Mouse (Mus musculus) T-helper 2 cell (primary cell): ENCODE data around the gene Card19.

Experiments
- in situ Hi-C: fragments of 300-600 bp; cut with MboI, MseI; formaldehyde crosslinking; loops from one replicate; pipeline ENCODE4 v1.15.1; 2025; ENCODE audit warnings: high pct_unique_total_duplicates

Gene Card19

DNA sequence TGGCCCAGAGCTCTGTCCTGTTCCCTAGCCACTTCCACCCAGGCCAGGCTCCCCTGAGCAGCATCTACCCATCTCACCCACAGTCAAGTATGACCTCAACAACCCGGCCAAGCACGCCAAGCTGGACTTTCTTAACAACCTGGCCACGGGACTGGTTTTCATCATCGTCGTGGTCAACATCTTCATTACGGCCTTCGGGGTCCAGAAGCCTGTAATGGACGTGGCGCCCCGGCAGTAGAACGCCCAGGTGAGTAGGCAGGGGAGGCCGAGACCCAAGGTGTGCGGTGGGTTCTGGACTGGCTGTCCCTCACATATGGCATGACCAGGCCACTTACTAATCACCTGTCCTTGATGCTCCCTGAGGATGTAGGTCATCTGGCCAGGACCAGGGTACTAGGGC is 21.0 kb downstream of the Card19 start:
- in situ Hi-C loops = no loop called here

DNA sequence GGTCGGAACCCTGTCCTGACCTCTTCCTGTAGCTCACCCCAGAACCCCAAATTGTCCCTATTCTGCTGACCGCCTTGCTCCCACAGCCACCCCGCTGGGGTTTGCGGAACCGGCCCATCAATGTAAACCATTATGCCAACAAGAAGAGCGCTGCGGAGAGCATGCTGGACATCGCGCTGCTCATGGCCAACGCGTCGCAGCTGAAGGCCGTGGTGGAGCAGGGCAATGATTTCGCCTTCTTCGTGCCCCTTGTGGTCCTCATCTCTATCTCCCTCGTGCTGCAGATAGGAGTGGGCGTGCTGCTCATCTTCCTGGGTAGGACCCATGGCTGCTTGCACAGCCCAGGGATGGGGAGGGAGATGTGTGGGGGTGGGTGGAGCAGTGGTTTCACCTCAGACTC is 22.2 kb downstream of the Card19 start:
- in situ Hi-C loops = no loop called here

DNA sequence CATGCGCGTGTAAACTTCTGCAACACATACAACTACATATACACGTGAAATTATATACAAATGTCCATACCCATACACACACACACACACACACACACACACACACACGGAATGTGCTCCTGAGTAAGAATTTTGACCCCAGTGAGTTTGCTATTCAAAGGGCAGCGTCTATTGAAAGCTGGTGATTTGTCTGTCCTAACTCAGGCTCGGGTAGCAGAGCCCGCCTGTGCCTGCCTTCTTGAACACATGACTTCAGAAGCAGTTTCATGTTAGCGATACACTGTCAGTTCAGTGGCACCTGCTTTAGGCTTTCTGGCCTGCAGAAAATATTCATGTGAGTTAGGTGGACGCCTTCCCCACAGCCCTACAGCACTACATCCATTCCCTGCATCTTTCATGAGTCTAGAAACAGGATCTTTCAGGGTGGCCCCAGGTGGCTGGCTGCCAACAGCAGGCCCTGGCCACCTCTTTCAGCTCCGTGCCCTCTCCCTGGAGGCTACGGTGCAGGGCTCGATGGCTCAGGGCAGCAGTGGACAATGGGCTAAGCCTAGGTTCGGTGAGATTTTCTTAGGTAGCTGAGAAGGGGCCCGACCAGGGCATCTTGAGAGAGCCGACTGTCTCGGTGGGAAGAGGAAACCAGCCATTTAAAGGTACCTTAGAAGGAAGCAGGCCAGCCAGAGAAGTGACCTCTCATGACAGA is 23.5 kb downstream of the Card19 start:
- in situ Hi-C loops = no loop called here

DNA sequence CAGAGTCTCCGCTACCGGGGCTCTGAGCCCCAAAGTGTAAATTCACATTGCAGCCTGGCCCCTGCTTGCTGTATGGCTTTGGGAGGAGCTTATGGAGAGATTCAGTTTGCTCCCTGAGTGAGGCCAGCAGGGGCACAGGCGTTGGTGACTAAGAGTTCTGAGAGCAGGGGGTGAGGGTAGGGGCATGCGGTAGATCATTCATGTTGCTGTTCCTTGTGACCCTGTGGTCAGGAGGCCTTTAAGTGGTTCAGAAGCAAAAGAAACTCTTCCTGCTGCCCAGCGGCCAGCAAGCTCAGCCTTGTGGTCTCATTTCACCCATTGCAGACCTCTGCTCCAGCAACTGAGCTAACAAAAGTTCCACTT is 24.2 kb downstream of the Card19 start:
- in situ Hi-C loops = no loop called here

DNA sequence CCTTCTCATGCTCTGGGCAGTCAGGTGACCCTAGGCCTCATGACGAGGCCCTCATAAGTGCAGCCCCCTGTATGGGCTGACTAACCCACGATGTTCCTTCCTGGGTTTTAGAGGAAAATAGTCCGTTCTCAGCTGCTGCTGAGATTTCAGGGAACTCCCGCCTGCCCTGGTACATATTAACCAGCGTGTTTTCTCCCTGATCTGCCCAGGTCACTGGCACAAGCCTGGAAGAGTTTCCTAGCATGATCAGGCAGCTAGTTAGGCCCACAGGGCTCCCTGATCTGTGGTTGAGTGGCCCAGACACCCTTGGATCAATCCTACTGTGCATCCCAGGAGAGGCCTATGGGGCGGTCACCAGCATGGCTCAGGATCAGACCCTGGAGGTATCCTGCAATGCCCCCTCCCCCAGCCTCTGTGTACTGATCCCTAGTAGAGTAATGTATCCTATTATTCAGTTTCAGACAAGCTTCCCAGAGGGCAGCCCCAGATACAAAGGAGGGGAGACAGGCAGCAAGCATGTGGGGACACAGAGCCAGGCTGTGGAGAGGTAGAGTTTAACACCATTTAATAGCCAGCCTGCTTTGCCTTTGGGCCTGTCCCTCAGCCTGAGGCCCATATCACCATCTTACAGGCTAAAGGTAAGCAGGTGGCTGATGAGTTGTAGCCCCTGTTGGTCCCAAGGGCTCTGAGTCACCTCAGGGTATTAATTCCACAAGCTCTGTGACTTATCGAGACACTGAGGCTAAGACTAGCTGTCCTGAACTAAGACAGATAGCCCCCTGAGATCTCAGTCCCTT is 24.8 kb downstream of the Card19 start:
- in situ Hi-C loops = no loop called here

DNA sequence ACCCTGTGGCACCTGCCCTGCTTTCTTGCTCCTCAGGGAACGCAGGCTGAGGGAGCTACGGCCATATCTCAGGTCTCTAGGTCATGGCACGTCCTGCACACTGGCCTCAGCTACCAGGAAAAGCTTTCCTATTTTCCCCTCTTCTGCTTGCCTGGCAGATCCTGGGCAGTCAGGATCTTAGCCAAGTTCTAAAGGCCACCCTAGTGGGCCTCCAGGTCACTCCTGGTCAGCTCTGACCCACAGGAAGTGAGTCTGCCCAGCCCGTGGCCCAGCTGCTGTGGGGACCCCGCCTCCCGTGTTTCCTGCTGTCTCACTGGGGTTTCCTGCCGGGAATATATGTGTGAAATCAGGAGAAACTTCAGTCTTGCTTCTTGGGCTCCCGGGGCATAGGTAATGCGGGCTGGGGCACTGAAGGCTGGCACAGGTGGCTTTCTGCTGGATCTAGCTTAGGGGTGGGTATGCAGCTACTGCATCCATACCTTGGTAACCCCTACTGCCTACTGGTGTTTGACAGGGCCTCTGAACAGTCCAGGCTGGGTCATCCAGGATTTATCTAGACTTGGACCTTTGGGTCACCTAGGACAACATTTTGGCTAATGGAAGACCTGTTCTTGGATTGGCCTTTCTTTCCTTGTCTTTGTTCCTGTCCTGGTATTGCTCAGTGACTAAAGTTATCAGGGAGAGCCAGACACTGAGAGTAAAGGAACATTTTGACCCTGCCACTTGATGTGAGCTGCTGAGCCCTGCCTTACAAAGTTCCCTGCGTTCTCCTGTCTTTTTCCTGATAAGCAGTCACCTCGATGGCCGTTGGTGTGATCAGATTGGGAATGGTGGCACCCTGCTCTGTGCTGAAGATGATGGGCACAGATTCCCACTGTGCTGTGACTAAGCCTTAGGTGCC is 25.6 kb downstream of the Card19 start:
- in situ Hi-C loops = no loop called here

DNA sequence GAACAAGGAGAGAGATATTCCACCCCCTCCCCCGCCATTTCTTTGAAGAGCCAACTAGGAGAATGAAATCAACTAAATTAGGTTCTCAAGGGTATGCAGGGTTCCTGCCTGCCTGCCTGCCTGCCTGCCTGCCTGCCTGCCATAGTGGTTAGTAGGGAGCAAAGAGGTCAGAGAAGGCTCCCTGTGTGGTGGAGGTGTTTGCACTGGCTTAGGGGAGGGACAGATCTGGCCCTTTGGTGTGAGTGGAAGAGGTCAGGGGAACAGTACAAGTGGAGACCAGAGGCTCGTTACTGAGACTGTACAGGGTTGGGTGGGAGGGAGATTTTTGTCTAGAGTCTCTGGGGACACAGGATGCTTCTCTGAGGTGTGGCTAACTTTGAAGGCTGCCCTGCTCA is 26.9 kb downstream of the Card19 start:
- in situ Hi-C loops = no loop called here

DNA sequence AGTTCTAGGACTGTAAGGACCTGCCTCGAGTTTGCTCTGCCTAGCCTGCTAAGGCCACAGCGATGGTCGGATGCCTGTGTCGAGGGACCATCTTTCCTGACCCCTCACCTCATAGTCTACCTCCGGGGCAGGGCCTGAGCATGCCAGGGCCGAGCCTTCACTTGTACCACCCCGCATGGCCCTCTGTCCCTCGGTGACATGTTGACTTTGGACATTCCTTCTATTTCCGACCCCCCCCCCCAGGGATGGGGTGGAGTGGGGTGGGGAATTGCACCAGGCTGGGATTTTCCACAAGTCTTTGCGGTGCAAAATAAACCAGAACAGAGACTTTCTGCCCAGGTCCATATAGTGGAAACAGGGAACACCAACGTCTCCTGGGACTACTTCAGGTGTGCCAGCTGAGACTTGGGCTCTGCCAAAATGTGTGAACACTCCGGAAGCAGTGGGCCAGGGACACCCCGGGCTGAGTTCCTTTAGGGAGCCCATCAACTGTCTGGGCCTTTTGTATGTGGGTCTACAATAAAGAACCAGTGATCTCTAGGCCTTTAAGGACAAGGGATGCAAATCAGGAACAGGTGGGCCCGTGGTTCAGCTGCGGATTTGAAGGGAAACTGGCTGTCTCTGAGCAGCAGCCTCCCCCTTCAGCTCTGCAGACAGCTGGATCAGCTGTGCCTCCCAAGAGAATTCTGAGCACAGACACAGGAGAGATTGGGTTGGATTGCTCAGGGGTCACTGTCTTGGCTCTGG is 27.4 kb downstream of the Card19 start:
- in situ Hi-C loops = no loop called here

DNA sequence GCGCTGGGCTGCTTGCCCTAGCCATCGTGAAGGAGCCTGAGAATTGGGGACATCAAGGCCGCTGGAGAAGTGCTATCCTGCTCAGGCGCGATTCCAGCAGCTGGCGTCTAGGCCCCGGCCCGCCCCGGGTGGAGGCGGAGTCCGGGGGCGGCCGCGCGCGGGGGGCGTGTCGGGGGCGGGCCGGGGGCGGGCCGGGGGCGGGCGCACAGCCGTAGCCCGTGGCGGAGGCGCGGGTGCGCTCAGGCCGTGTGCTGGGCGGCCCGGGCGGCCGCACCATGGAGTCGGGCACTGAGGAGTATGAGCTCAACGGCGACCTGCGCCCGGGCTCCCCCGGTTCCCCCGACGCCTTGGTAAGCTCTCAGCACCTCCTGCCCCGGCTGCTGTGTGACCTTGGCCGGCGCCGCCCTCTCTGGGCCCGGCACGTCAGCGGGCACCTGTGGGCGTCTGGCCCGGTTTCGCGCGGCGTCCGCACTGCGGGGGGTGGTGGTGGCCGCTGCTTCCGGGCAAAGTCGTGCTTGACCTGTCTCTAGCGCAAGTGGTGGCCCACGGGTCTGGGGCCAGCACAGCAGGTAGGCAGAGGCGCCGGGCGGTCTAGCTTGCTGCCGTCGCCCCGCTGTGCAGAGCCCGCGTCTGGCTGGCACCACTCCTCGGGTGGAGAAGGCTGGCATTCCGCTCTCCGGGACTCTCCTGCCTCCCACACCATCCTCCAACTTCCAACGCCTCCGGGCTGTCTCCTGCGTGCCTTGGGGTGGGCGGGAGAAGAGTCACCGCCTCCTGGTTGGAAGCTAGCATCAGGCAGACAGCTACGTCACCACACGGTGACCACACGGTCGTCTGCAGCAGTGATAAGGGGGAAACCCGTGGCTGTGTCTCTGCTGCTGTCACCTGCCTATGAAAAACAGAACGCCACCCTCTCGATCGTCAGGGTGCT is 28.3 kb downstream of the Card19 start, which contains the start of gene Ninj1:
Gene Ninj1 (plus strand): TSS at position 198 of the 931 bp plus-strand sequence.
- in situ Hi-C loops = no loop called here

DNA sequence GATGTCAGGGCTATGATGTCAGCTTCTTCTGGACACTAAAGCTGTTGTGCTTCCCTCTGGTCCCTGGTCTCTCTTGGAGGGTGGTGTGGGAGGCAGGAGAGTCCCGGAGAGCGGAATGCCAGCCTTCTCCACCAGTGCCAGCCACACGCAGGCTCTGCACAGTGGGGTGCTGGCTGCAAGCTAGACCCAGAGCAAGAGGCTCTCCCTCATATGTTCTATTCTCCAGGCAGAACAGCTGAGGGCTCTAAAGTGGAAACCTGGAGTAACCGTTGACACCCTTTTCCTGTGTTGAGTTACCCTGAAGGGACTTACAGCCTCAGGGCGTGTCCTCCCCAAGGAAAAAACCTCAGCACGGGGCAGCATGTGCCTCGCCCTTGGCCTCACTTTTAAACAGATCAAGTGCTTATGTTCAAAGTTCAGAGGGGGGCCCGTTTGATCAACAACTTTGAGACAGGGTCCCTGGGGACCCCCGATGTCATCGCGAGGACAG is 29.0 kb downstream of the Card19 start:
- in situ Hi-C loops = no loop called here

DNA sequence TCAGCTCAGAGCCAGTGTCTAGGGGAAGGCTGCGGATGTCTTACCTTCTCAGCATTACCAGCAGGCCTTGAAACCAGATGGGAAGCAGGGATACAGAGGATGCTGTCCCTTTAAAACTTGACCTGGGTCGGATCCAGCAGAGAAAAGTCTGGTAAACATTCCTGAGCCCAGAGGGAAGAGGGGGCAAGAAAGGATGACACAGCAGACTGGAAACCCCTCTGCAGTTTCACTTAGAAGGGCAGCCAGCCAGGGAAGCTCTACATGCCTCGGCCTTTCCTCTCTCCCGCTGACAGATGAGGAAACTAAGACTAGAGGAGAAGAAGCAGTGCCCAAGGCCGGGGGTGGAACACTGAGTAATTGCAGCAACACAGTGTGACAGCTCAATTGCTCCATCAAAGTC is 32.2 kb downstream of the Card19 start:
- in situ Hi-C loops = no loop called here

DNA sequence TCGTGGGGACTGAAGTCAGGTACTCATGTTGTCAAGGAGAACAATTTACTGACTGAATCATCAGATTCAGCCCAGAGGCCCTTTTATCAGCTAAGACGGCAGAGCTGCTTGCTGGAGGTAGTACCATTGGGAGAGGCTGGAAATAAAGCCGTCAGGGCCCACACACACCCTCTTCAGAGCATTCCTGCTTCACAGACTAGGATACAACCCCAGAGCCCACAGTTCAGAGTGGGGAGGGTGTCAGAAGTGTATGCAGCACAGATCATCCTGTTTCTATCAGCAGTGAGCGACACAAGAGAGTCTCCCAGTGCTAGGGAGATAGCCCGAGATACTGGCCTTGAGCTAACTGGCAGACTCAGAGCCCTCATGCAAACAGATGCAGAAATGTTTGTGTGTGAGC is 32.7 kb downstream of the Card19 start:
- in situ Hi-C loops = no loop called here

DNA sequence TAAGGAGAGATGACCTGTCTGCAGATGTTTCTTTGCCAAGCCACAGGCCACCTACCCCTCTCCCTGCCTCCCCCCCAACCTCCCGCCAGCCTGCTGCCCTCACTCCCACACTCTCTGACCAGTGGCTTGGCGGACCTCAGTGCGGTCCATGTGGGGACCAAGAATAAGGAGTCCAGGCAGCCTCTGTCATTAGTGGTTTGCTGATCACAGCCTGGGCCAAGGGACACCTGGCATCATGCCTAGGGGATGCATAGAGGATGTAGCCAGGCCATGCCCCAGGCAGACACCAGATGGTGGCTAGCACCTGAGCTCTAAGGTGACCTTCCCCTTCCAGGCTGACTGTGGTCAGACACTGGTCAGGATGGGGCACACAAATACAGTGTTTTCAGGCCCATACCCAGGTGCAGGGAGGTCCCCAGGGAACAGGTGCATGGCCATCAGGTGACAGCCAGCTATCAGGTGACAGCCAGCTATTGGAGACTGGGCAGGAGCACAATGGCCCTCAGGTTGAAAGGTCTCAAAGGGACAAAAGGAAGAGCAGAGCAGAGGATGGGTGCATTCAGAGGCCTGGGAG is 34.3 kb downstream of the Card19 start:
- in situ Hi-C loops = no loop called here

DNA sequence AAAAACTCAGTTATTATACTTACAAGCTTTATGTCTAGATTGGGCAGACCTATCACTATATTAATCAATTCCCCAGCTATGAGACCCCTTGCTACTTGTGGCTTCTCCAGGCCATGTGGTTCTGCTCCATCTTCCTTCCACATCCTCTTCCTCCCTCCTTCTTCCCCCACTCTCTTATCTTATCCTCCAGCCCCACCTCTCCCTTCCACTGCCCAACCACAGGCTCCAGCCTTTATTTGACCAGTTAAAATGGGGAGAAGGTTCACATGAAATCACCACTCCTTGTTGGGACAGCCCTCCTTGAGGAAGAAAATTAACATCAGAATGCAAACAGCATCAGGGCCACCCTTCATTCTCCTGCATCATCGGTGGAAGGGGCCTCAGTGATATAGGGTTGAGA is 35.1 kb downstream of the Card19 start:
- in situ Hi-C loops = no loop called here

DNA sequence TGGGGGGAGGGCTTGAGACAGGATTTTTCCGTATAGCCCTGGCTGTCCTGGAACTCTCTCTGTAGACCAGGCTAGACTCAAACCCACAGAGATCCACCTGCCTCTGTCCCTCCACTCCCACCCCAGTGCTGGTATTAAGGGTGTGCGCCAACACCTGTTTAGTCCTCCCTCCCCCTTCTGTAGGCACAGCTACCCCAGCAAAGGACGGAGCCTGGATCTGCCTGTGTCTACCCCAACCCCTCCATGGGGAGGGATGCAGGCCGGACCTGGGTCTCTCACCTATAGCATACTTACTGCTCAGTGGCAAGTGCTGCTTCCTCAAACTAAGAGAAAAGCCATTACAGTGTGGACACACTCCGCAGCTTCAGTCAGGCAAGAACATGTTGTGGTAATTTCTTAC is 35.6 kb downstream of the Card19 start:
- in situ Hi-C loops = no loop called here

DNA sequence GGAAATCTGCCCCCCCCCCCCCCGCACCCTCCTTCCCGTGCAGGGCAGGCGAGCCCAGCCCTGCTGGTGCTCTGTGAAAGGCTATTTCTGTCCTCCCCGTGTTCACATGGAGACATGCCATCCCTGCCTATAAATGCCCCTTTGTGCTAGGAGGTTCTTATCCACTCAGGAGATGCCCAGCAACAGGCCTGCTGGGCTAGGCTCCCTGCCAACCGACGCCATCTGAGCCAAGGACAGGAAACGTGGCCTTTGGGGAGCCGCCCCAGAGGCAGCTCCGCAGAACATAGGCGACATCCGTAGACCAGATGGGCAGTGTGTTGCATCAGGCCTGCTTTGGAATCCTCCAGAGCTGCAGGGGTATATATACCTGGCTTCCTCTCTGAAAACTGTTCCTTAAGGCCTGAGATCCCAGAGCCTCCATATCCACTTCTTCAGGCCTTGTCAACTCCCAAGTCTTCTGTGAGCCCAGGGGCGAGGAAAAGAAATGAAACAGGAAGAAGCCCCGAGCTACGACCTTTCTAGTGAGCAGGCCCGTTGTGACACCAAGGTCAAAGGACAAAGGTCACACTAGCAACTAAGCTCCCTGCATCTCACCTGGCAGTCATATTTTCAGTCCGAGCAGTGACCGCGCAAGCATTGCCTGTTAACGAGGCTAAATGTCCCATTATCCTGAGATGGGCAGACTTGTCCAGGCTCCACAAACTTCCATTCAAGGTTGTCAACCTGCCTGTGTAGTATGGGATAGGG is 36.8 kb downstream of the Card19 start:
- in situ Hi-C loops = no loop called here

DNA sequence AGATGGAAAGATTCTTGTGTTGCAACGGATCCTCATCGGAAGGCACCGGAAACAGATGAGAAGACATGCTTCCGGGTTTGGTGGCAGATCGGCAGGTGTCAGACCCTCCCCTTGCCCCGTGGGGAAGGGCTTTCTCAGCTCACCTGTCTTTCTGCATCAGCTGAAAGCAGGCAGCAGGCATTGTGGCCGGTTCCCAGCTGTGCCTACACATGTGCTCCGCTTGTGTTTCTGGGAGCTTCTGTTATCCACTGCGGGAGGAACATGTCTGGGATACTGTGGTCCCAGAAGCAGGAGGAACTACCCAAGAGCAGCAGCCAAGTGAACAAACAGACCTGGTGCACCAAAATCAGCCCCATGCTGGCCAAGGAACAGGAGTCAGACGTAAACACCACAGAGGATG is 40.3 kb downstream of the Card19 start:
- in situ Hi-C loops = no loop called here

DNA sequence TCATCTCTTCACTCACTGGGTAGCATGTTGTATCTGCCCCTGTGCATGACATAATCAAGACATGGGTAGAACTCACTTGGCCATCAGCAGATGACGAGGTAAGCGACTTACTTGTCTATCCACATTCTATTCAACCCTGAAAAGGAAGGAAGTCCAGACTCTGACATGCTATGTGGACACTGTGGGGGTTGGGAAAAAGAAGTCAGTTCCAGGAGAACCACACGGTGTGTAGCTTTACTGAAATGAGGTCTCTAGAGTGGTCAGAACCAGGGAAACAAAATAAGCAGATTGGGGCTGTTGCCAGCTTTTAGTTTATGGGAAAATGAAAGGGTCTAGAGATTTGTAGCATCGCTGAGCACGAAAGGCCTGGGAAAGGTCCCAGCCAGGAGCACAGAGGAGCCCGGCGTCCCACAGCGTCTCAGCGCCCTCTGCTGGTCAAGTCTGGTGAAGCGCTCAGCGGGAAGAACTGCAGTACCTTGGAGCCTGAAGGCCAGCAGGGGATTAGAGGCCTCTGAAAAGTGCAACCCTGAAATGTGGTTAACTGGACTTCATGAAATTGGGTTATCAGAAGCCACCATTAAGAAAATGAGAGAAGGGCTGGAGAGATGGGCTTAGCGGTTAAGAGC is 42.8 kb downstream of the Card19 start:
- in situ Hi-C loops = no loop called here

DNA sequence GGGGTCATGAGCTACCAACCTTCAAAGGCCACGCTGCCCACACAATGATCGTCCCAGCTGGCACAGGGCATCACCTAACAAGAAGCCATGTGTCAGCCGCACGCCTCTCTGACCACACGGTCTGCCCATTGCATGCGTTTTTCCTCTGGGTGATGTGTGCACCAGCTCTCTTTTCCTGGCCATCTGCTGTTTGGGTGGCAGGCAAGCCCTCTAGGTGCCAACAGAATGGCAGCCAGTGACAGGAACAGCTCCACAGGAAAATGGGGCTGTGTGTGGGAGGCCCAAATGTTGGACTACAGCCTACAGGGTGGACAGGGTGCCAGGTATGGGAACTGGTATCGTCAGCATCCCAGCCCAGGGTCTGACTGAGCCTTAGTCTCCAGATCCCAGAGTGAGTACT is 43.5 kb downstream of the Card19 start:
- in situ Hi-C loops = no loop called here
